Mouse (Mus musculus): ENCODE data around the gene Tmem121b. TPM values are rescaled to one million over a fixed set of nuclear protein-coding genes. Genes with fewer than 3 reads are reported as not detected.

The Tmem121b gene
- polyA plus RNA-seq, 1 experiment from 2014 or later = 0.07 TPM

DNA sequence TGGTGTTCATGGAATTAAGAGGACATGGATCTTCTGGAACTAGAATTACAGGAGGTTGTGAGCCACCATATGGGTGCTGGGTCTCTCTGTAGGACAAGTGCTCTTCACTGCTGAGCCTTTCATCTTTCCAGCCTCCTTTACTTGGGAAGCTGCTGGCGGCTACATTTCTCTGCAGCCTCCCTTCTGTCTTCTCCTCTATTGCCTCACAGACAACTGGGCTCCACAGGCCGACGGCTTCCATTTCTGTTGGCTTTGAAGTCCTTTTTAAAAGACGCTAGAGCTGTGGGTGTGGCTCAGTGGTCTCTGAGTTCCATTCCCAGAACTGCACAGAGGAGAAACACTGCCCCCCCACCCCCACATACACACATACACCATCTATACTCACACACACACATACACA, 28.2 kb downstream of the Tmem121b start:
- H3K36me3 ChIP-seq (ENCODE audit: control insufficient read depth, insufficient read depth, low read length) = no peaks in the 10 kb centered on the region
- ATAC-seq (ENCODE audit: insufficient number of reproducible peaks, insufficient read depth, low FRiP score, low read depth) = no peak
- H3K9me3 ChIP-seq (ENCODE audit: control insufficient read depth, low read length) = no peaks in the 10 kb centered on the region
- H3K4me1 ChIP-seq (ENCODE audit: control insufficient read depth in 2 of 2, insufficient read depth in 2 of 2, low read length in 2 of 2) = peaks cover 14 to 23% of the 10 kb centered on the region in 2 experiments
- peaks cover 29% of the 10 kb centered on the region for H3K27me3 ChIP-seq (ENCODE audit: control insufficient read depth, insufficient read depth, low read length)
- no peak overlapping the region for H3K27ac ChIP-seq (replicated peaks in 1 of 2; ENCODE audit: control insufficient read depth in 1 of 2, insufficient read depth in 1 of 2, low read depth in 2 of 2, low read length in 2 of 2)
- no peak overlapping the region for H3K4me2 ChIP-seq (ENCODE audit: low read length)
- no peak overlapping the region for H3K9ac ChIP-seq (ENCODE audit: low read length)
- 70% methylated on average over 4 of the region's 4 CpGs for WGBS
- no peak overlapping the region for H3K4me3 ChIP-seq (ENCODE audit: control insufficient read depth in 1 of 2, insufficient read depth in 1 of 2, low read depth in 1 of 2, low read length in 2 of 2)

DNA sequence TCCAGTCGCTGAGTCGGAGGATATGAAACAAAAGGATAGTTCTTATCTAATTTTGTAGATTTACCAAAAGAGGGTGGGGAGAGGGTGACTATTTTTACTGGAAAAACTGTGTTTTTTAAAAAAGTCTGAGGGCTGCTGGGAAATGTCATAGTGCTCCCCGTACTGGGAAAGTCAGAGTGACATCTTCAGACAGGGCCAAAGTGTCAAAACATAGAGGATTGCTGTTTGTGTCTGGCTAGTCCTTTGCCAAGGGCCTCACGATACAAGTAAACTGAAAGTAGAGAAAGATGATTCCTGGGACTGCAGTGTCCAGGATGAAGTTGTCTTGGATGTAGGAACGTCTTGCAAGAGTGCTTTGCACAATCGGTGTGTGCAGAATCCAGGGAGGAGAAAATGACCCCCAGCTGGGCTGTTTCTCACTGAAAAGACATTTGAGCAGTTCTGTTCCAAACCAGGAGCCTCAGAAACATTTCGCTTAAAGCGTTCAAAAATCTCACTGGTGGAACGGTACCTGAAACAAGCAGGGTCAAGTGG, 29.1 kb downstream of the Tmem121b start:
- Histone ChIP-seq H3K27me3 (ENCODE audit: control insufficient read depth, insufficient read depth, low read length) (peaks cover 29% of the 10 kb centered on the region), H3K9ac (ENCODE audit: low read length) (no peak overlapping the region)
- WGBS = 58% methylated on average over 9 of the region's 9 CpGs

DNA sequence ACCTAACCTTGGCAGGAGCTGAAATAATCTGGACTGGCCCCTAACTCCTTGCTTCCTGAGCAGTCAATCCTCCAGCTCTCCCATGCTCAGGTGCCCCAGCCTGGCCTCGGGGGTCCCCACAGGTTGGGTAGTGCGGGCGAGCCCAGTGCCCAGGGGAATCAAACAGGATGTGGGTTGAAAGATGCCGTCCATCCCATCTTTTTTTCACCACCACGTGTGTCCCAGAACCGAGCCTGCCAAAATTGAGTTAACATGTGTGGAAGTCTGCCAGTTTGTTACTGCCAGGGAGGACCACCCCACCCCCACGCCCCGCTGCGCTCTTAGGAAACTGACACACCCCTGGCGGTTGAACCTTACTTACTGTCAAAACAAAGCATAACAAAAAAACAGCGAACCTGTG, 29.7 kb downstream of the Tmem121b start:
- Histone ChIP-seq H3K4me1 (ENCODE audit: control insufficient read depth in 2 of 2, insufficient read depth in 2 of 2, low read length in 2 of 2) (peaks cover 8 to 13% of the 10 kb centered on the region in 2 experiments), H3K9me3 (ENCODE audit: control insufficient read depth, low read length) (no peaks in the 10 kb centered on the region), H3K36me3 (ENCODE audit: control insufficient read depth, insufficient read depth, low read length) (no peaks in the 10 kb centered on the region), H3K4me2 (ENCODE audit: low read length) (peak overlapping the region; percentile 84), H3K27ac (replicated peaks in 1 of 2; ENCODE audit: control insufficient read depth in 1 of 2, insufficient read depth in 1 of 2, low read depth in 2 of 2, low read length in 2 of 2) (no peak overlapping the region), H3K4me3 (ENCODE audit: control insufficient read depth in 1 of 2, insufficient read depth in 1 of 2, low read depth in 1 of 2, low read length in 2 of 2) (peak overlapping the region; percentile 60 to 82), H3K27me3 (ENCODE audit: control insufficient read depth, insufficient read depth, low read length) (peaks cover 29% of the 10 kb centered on the region), H3K9ac (ENCODE audit: low read length) (peak overlapping the region; percentile 71)
- WGBS = 3% methylated on average over 11 of the region's 11 CpGs
- no peak for ATAC-seq (ENCODE audit: insufficient number of reproducible peaks, insufficient read depth, low FRiP score, low read depth)

More for the DNA sequence above, 29.1 kb downstream of the Tmem121b start:
- Histone ChIP-seq H3K4me1 (ENCODE audit: control insufficient read depth in 2 of 2, insufficient read depth in 2 of 2, low read length in 2 of 2) (peaks cover 8 to 14% of the 10 kb centered on the region in 2 experiments), H3K36me3 (ENCODE audit: control insufficient read depth, insufficient read depth, low read length) (no peaks in the 10 kb centered on the region), H3K9me3 (ENCODE audit: control insufficient read depth, low read length) (no peaks in the 10 kb centered on the region), H3K4me3 (ENCODE audit: control insufficient read depth in 1 of 2, insufficient read depth in 1 of 2, low read depth in 1 of 2, low read length in 2 of 2) (peak overlapping the region in 1 of 2 experiments; percentile 60; a peak in 3 of 4 replicates), H3K27ac (replicated peaks in 1 of 2; ENCODE audit: control insufficient read depth in 1 of 2, insufficient read depth in 1 of 2, low read depth in 2 of 2, low read length in 2 of 2) (no peak overlapping the region), H3K4me2 (ENCODE audit: low read length) (peak overlapping the region; percentile 84)
- no peak for ATAC-seq (ENCODE audit: insufficient number of reproducible peaks, insufficient read depth, low FRiP score, low read depth)

DNA sequence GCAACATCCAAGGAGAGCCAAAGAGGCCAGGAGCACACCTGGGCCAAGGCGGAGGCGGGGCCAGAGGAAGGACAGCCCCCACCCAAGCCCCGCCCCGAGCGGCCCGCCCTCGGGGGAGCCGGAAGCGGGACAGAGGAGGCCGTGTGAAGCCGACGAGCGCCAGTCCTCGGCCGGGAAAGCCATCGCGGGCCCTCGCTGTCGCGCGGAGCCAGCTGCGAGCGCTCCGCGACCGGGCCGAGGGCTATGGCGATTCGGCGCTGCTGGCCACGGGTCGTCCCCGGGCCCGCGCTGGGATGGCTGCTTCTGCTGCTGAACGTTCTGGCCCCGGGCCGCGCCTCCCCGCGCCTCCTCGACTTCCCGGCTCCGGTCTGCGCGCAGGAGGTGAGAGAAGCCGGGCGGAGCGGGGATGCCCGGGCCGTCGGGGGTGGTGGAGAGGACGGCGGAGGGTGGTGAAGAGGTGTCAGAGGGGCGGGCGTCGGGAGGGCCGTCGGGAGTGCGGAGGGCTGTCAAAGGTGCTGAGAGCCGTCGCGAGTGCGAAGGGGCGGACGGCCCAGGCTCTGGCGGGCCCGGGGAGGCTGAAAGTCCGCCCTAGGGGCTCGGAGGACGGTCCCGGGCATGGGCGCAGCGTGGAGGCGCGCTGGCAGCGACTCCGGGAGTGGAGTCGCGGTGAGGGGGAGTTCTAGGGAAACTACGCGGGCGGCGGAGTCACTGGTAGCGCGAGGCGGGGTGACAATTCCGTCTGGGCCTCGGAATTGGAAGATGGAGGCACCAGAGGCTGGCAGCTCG, 30.3 kb downstream of the Tmem121b start, which contains the start of gene Il17ra:
Gene Il17ra, plus strand, starts transcription at position 162 of the 786 bp plus-strand sequence.
- H3K27me3 ChIP-seq (ENCODE audit: control insufficient read depth, insufficient read depth, low read length) = peaks cover 29% of the 10 kb centered on the region

DNA sequence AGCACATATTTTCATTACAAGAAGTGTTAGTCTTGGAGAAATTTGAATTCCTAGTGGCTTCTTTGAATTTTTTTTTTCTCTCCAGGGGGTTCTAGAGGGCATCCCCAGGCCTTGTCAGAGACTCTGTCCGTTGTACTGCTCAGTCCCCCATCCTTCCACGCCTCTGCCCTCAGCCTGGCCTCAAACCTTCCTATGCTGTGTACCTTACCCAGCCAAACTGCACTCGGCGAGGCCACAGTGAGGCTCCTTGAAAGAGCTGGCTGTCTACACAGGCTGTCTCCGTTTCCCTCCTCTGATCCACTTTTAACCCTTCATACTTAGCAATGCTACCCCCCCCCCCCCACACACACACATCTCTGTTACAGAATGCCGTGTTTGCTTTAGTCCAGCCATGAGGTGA, 31.4 kb downstream of the Tmem121b start:
- Histone ChIP-seq H3K36me3 (ENCODE audit: control insufficient read depth, insufficient read depth, low read length) (no peaks in the 10 kb centered on the region), H3K4me1 (ENCODE audit: control insufficient read depth in 2 of 2, insufficient read depth in 2 of 2, low read length in 2 of 2) (peaks cover 8 to 13% of the 10 kb centered on the region in 2 experiments), H3K27me3 (ENCODE audit: control insufficient read depth, insufficient read depth, low read length) (peaks cover 29% of the 10 kb centered on the region), H3K27ac (replicated peaks in 1 of 2; ENCODE audit: control insufficient read depth in 1 of 2, insufficient read depth in 1 of 2, low read depth in 2 of 2, low read length in 2 of 2) (no peak overlapping the region), H3K9me3 (ENCODE audit: control insufficient read depth, low read length) (no peaks in the 10 kb centered on the region), H3K4me2 (ENCODE audit: low read length) (no peak overlapping the region), H3K9ac (ENCODE audit: low read length) (no peak overlapping the region), H3K4me3 (ENCODE audit: control insufficient read depth in 1 of 2, insufficient read depth in 1 of 2, low read depth in 1 of 2, low read length in 2 of 2) (no peak overlapping the region)
- 43% methylated on average over 6 of the region's 6 CpGs for WGBS
- ATAC-seq (ENCODE audit: insufficient number of reproducible peaks, insufficient read depth, low FRiP score, low read depth) = no peak

More for the DNA sequence above, 30.3 kb downstream of the Tmem121b start, which contains the start of gene Il17ra:
- peak; percentile 58 for ATAC-seq (ENCODE audit: insufficient number of reproducible peaks, insufficient read depth, low FRiP score, low read depth)
- under 1% methylated on average over 90 of the region's 90 CpGs for WGBS
- peak within 1 kb of the TSS; percentile 60 to 82 for H3K4me3 ChIP-seq (ENCODE audit: control insufficient read depth in 1 of 2, insufficient read depth in 1 of 2, low read depth in 1 of 2, low read length in 2 of 2)
- H3K9me3 ChIP-seq (ENCODE audit: control insufficient read depth, low read length) = no peaks in the 10 kb centered on the region
- H3K36me3 ChIP-seq (ENCODE audit: control insufficient read depth, insufficient read depth, low read length) = no peaks in the 10 kb centered on the region
- peak within 1 kb of the TSS; percentile 84 for H3K4me2 ChIP-seq (ENCODE audit: low read length)
- peaks cover 8 to 13% of the 10 kb centered on the region in 2 experiments for H3K4me1 ChIP-seq (ENCODE audit: control insufficient read depth in 2 of 2, insufficient read depth in 2 of 2, low read length in 2 of 2)
- H3K9ac ChIP-seq (ENCODE audit: low read length) = peak within 1 kb of the TSS; percentile 71
- H3K27ac ChIP-seq (replicated peaks in 1 of 2; ENCODE audit: control insufficient read depth in 1 of 2, insufficient read depth in 1 of 2, low read depth in 2 of 2, low read length in 2 of 2) = no peak within 1 kb of the TSS

DNA sequence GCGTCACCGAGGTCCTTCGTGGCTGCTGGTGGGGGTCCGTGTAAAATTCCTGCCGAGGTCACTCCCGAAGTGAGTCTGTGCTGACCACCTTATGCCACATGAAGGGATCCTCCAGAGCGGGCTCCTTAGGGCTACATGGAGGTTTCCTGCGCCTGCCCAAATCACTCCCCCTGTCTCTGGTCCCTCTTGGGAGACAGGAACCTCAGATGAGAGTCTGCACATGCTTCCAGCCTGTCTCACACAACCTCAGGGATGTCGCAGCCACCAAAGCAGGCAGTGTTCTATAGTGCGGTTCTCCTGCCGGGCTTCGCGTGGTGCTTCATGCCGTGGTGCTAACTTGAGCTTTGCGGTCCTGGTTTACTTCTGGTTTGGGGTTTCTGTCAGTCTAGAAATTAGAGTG, 32.4 kb downstream of the Tmem121b start:
- H3K27ac ChIP-seq (replicated peaks in 1 of 2; ENCODE audit: control insufficient read depth in 1 of 2, insufficient read depth in 1 of 2, low read depth in 2 of 2, low read length in 2 of 2) = no peak overlapping the region
- H3K4me1 ChIP-seq (ENCODE audit: control insufficient read depth in 2 of 2, insufficient read depth in 2 of 2, low read length in 2 of 2) = peaks cover 8 to 13% of the 10 kb centered on the region in 2 experiments
- no peak overlapping the region for H3K4me2 ChIP-seq (ENCODE audit: low read length)
- H3K9ac ChIP-seq (ENCODE audit: low read length) = no peak overlapping the region
- no peak for ATAC-seq (ENCODE audit: insufficient number of reproducible peaks, insufficient read depth, low FRiP score, low read depth)
- H3K9me3 ChIP-seq (ENCODE audit: control insufficient read depth, low read length) = no peaks in the 10 kb centered on the region
- 60% methylated on average over 15 of the region's 15 CpGs for WGBS
- H3K36me3 ChIP-seq (ENCODE audit: control insufficient read depth, insufficient read depth, low read length) = no peaks in the 10 kb centered on the region
- H3K4me3 ChIP-seq (ENCODE audit: control insufficient read depth in 1 of 2, insufficient read depth in 1 of 2, low read depth in 1 of 2, low read length in 2 of 2) = no peak overlapping the region
- H3K27me3 ChIP-seq (ENCODE audit: control insufficient read depth, insufficient read depth, low read length) = peaks cover 29% of the 10 kb centered on the region

DNA sequence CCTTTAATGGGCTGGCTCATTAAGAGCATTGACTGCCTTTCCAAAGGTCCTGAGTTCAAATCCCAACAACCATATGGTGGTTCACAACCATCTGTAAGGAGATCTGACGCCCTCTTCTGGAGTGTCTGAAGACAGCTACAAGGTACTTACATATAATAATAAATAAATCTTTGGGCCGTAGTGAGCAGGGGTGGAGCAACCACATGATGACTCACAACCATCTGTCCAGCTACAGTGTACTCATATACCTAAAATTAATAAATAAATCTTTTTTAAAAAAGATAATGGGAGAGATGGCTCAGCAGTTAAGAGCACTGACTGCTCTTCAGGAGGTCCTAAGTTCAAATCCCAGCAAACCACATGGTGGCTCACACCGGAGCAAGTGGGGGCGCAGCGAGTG, 35.9 kb downstream of the Tmem121b start:
- H3K4me3 ChIP-seq (ENCODE audit: control insufficient read depth in 1 of 2, insufficient read depth in 1 of 2, low read depth in 1 of 2, low read length in 2 of 2) = no peak overlapping the region
- ATAC-seq (ENCODE audit: insufficient number of reproducible peaks, insufficient read depth, low FRiP score, low read depth) = no peak
- H3K27me3 ChIP-seq (ENCODE audit: control insufficient read depth, insufficient read depth, low read length) = peaks cover 20% of the 10 kb centered on the region
- no peaks in the 10 kb centered on the region for H3K36me3 ChIP-seq (ENCODE audit: control insufficient read depth, insufficient read depth, low read length)
- no peaks in the 10 kb centered on the region for H3K9me3 ChIP-seq (ENCODE audit: control insufficient read depth, low read length)
- WGBS = 89% methylated on average over 5 of the region's 5 CpGs
- H3K4me1 ChIP-seq (ENCODE audit: control insufficient read depth in 2 of 2, insufficient read depth in 2 of 2, low read length in 2 of 2) = peaks cover 0 to 2% of the 10 kb centered on the region in 2 experiments; a peak in 1 of 4 replicates
- H3K27ac ChIP-seq (replicated peaks in 1 of 2; ENCODE audit: control insufficient read depth in 1 of 2, insufficient read depth in 1 of 2, low read depth in 2 of 2, low read length in 2 of 2) = no peak overlapping the region
- no peak overlapping the region for H3K4me2 ChIP-seq (ENCODE audit: low read length)
- no peak overlapping the region for H3K9ac ChIP-seq (ENCODE audit: low read length)
